Mouse (Mus musculus) liver, embryonic 12.5 days (tissue): ENCODE measurements around the gene Accsl. TPM values are rescaled to one million over a fixed set of nuclear protein-coding genes. Genes with fewer than 3 reads are reported as not detected.

Source experiments
- ATAC-seq: fragments of 200-750 bp; cut with Nextera tagmentation; 2 replicates; pipeline ENCODE4 v1.8.0; 2017; ENCODE audit warnings: moderate number of reproducible peaks, mild to moderate bottlenecking, moderate library complexity
- H3K27ac ChIP-seq: fragments of 300-500 bp; sonication (generic); 2 replicates; pipeline ENCODE4 v1.5.1; 2016; ENCODE audit warnings: mild to moderate bottlenecking
- H3K27me3 ChIP-seq: fragments of 300-500 bp; sonication (generic); replicated peaks from 2 replicates; pipeline ENCODE4 v1.6.1; 2016; ENCODE audit warnings: mild to moderate bottlenecking, moderate library complexity
- H3K36me3 ChIP-seq: fragments of 300-500 bp; sonication (generic); 2 replicates; pipeline ENCODE4 v1.6.1; 2016; ENCODE audit warnings: mild to moderate bottlenecking, moderate library complexity
- H3K4me1 ChIP-seq: fragments of 300-500 bp; sonication (generic); 2 replicates; pipeline ENCODE4 v1.6.1; 2016
- H3K4me2 ChIP-seq: fragments of 300-500 bp; sonication (generic); 2 replicates; pipeline ENCODE4 v1.6.1; 2016; ENCODE audit warnings: mild to moderate bottlenecking, moderate library complexity
- H3K4me3 ChIP-seq: fragments of 300-500 bp; sonication (generic); 2 replicates; pipeline ENCODE4 v1.5.1; 2016; ENCODE audit warnings: mild to moderate bottlenecking, moderate library complexity
- H3K9ac ChIP-seq: fragments of 300-500 bp; sonication (generic); 2 replicates; pipeline ENCODE4 v1.6.1; 2016; ENCODE audit warnings: mild to moderate bottlenecking, moderate library complexity
- H3K9me3 ChIP-seq: fragments of 300-500 bp; sonication (generic); replicated peaks from 2 replicates; pipeline ENCODE4 v1.6.1; 2016; ENCODE audit warnings: mild to moderate bottlenecking, moderate library complexity
- WGBS: fragments of 180-500 bp; shearing (Covaris S2); methylation state at CpG from one replicate; pipeline ENCODE4 v1.1.7; 2016; ENCODE audit not compliant: insufficient replicate concordance; 5-methylcytosine and 5-hydroxymethylcytosine counted together
- polyA plus RNA-seq: library from polyadenylated mRNA; unstranded; fragments of >200 nt; fragmentation: Nextera tagmentation; extraction: Ambion mirVana; gene quantifications from 2 replicates; pipeline ENCODE4 v1.2.1, GENCODE M21; 2016

The Accsl gene
- polyA plus RNA-seq, 1 experiment from 2014 or later = not detected

DNA sequence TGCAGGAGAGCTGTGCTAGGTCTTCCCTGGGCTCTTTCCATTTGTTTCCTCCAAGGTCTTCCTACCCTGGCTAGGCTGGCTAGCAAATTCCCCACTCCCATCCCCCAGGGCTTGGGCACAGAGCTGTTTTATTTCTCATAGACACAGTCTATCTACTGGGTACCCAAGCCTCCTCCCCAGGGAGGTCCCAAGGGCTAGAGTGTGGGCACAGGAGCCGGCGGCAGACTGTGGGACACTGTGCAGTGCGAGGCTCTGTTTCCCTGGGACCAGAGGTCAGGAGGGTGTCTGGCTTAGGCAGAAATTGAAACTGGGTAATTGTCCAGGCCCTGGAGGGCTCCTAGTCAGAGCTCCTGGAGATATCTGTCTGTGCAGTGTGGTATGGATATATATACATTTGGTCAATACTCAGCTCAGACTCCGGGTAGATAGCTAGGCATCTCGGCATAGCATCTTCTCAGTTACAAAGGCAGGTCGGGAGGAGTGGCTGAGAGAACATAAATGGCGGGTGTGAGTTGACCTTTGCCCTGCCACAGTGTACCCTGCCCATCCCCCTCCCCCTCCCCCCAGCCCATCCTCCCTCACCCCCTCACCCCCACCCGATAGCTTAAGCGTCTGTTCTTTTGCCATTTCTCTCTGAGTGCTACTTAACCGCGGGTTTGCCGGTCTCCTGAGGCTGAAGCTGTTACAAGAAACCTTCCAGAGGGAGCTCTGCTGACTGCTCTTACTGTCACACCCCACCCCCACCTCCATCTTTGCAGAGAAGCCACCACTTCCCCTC, 4.7 kb upstream of the Accsl start:
- Histone ChIP-seq H3K36me3 (no peaks in the 10 kb centered on the region), H3K4me3 (no peak overlapping the region), H3K9ac (no peak overlapping the region), H3K4me1 (peaks cover 15% of the 10 kb centered on the region; the same call in 1 of the 2 replicates), H3K27ac (no peak overlapping the region), H3K9me3 (no peaks in the 10 kb centered on the region), H3K4me2 (0 out of 2 replicates have a peak overlapping the region, but pooled peaks have one; percentile 10), H3K27me3 (peaks cover 5% of the 10 kb centered on the region; the same call in 1 of the 2 replicates)
- 11% methylated on average over 12 of the region's 12 CpGs for WGBS
- 0 out of 2 replicates have a peak, but pooled peaks have one; percentile 34 for ATAC-seq

DNA sequence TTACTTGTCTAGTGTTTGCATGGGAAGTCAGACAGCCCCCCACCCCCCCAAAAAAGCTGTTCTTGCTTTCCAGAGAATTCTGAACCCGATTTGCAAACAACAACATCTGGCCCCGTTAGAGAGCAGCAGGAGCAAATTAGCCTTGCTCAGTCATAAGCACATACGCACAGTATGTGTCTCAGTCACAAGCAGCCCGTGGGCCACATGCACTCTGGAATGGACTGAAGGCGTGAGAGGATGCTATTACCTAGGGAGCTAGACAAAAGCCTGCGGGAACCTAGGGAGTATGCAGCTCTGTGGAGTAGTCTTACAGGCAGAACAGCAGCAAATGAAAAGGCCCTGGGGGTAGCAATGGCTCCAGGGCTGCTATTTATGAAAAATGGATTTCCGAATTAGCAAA, 3.3 kb upstream of the Accsl start:
- Histone ChIP-seq H3K9me3 (no peaks in the 10 kb centered on the region), H3K4me1 (peaks cover 15% of the 10 kb centered on the region; the same call in 1 of the 2 replicates), H3K4me2 (no peak overlapping the region), H3K4me3 (no peak overlapping the region), H3K27ac (no peak overlapping the region), H3K9ac (no peak overlapping the region), H3K36me3 (no peaks in the 10 kb centered on the region), H3K27me3 (peaks cover 9% of the 10 kb centered on the region; the same call in 1 of the 2 replicates)
- ATAC-seq = no peak
- WGBS = 74% methylated on average over 7 of the region's 7 CpGs

DNA sequence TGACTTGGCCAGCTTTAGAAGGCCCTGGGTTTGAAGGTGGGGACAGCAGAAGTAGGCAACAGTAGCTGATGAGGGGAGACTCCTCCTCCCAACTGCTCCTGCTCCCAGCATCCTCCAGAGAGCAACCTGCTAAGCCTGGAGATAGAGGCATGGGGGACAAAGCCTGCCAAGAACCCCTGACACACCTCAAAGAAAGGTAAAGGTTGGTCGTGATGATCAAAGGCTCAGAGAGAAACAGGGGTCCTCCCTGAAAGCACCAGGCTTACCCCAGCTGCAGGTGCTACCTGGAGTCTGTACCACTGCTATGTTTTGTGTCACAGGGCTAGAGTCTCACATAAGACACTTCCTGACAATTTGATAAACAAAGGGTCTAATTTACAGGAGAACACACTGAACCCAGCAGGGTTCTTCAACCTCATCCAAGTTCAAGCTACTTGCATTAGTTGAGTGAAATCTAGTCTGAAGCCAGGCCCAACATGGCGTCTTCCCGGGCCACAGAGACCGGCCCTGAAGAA, 2.5 kb upstream of the Accsl start:
- no peak overlapping the region for H3K9ac ChIP-seq
- 67% methylated on average over 4 of the region's 4 CpGs for WGBS
- no peak overlapping the region for H3K4me2 ChIP-seq
- H3K9me3 ChIP-seq = no peaks in the 10 kb centered on the region
- H3K4me1 ChIP-seq = peaks cover 15% of the 10 kb centered on the region; the same call in 1 of the 2 replicates
- H3K27ac ChIP-seq = no peak overlapping the region
- no peak for ATAC-seq
- peaks cover 9% of the 10 kb centered on the region; the same call in 1 of the 2 replicates for H3K27me3 ChIP-seq
- H3K36me3 ChIP-seq = no peaks in the 10 kb centered on the region
- H3K4me3 ChIP-seq = no peak overlapping the region

DNA sequence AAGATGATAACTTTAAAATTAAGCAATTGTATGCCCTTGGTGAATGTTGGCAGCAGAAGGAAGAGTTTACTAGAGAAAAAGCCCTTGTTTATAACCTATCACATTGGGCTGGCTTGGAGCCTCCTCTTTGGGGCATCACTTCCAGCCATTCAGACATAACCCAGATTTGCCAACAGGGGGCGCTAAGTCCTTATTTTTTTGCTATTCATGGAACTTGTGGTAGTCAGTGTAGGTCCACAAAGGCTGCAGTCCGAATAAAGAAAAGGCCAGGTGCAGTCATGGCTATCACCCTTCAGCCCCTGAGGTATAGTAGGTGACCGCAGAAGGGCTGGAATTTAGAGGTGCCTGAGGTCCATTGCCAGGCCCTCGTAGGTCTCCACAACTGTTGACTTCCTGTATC, 1.9 kb upstream of the Accsl start:
- Histone ChIP-seq H3K4me1 (peaks cover 15% of the 10 kb centered on the region; the same call in 1 of the 2 replicates), H3K27ac (no peak overlapping the region), H3K4me2 (no peak overlapping the region), H3K9me3 (no peaks in the 10 kb centered on the region), H3K36me3 (no peaks in the 10 kb centered on the region), H3K4me3 (no peak overlapping the region), H3K27me3 (peaks cover 9% of the 10 kb centered on the region; the same call in 1 of the 2 replicates), H3K9ac (no peak overlapping the region)
- 45% methylated on average over 4 of the region's 4 CpGs for WGBS
- no peak for ATAC-seq

DNA sequence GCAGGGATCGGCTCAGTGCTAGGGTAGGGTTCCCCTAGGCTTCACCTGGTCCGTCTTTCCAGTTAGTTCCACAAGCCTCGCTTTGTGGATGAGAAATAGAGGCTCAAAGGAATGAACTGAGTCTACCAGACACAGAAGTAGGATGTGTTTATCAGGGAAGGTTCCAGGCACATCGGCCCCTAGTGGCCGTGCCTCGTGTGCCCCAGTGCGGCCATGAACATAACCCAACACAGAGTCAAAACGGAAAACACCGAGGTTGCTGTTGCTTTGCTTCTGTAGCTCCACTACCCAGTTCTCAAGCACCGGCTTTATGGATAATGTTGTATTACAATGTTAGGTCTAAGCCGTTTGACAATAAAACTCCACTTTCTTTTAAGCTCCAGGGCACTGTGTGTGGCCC, 391 bp downstream of the Accsl start:
- H3K36me3 ChIP-seq = no peaks in the 10 kb centered on the region
- ATAC-seq = no peak
- no peak overlapping the region for H3K4me3 ChIP-seq
- peaks cover 9% of the 10 kb centered on the region; the same call in 1 of the 2 replicates for H3K27me3 ChIP-seq
- H3K9ac ChIP-seq = no peak overlapping the region
- peaks cover 6% of the 10 kb centered on the region; the same call in 1 of the 2 replicates for H3K4me1 ChIP-seq
- no peaks in the 10 kb centered on the region for H3K9me3 ChIP-seq
- H3K27ac ChIP-seq = no peak overlapping the region
- H3K4me2 ChIP-seq = no peak overlapping the region
- WGBS = 71% methylated on average over 11 of the region's 11 CpGs

DNA sequence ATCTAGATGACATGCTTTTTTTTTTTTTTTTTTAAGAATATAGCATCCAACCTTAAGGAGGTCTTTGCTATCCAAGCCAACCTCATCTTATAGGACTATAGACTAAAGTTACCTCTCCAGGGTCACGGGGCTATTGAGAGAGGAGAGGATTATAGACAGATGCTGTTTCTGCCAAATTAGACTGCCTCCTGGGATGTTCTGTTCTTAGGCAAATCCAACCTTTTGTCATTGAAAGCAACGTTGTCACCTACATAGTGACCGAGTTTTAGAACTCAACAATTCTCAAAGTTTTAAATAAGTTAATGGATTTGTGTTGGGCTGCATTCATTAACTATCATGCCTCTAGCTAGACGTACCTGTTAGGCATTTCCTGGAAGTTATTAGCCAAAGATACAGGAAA, 5.7 kb downstream of the Accsl start:
- H3K4me1 ChIP-seq = no peaks in the 10 kb centered on the region
- H3K9me3 ChIP-seq = no peaks in the 10 kb centered on the region
- H3K4me3 ChIP-seq = no peak overlapping the region
- ATAC-seq = no peak
- no peak overlapping the region for H3K4me2 ChIP-seq
- no peaks in the 10 kb centered on the region for H3K27me3 ChIP-seq
- H3K9ac ChIP-seq = no peak overlapping the region
- 65% methylated on average over 4 of the region's 4 CpGs for WGBS
- no peaks in the 10 kb centered on the region for H3K36me3 ChIP-seq
- no peak overlapping the region for H3K27ac ChIP-seq

DNA sequence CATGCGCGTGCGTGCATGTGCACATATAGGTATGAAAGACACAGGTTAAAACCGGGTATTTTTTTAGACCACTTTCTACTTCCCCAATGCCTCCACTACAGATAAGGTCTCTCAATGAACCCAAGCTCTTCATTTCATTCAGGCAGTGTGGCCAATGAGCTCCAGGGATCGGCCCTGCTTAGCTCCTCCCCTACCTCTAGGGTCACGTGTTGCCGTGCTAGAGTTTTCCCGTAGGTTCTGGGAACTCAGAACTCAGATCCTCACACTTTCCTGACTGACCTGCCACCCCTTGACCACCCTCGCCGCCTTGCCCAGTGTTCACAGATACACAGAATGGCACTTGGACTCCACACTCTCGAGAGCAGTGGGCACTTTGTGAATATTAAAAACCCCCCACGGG, 10.1 kb downstream of the Accsl start:
- Histone ChIP-seq H3K4me2 (no peak overlapping the region), H3K27me3 (peaks cover 7% of the 10 kb centered on the region), H3K9ac (no peak overlapping the region), H3K27ac (no peak overlapping the region), H3K4me1 (no peaks in the 10 kb centered on the region), H3K4me3 (no peak overlapping the region), H3K9me3 (no peaks in the 10 kb centered on the region), H3K36me3 (no peaks in the 10 kb centered on the region)
- no peak for ATAC-seq
- WGBS = 62% methylated on average over 12 of the region's 12 CpGs

DNA sequence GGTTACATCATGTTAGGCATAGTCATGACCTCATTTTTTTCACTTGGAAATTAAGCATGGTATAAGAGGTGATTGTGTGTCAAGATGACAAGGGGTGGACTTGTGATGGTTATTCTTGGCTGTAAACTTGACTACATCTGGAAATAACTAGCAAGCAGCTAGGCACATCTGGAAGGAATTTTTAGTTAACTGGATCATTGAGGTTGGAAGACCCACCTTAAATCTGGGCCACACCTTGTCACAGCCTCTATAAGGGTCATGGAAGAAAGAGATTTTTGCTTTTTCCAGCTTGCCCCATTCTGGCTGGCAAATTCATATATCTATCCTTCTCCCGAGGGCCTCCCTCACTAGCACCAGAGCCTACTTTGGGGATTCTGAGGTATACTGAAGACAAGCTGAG, 17.7 kb downstream of the Accsl start:
- no peak overlapping the region for H3K4me3 ChIP-seq
- no peak overlapping the region for H3K9ac ChIP-seq
- no peak overlapping the region for H3K4me2 ChIP-seq
- H3K9me3 ChIP-seq = no peaks in the 10 kb centered on the region
- H3K27ac ChIP-seq = no peak overlapping the region
- peaks cover 18% of the 10 kb centered on the region for H3K4me1 ChIP-seq
- H3K36me3 ChIP-seq = no peaks in the 10 kb centered on the region
- peaks cover 4% of the 10 kb centered on the region for H3K27me3 ChIP-seq
- WGBS = 76% methylated on average over 1 of the region's 1 CpGs
- ATAC-seq = no peak

DNA sequence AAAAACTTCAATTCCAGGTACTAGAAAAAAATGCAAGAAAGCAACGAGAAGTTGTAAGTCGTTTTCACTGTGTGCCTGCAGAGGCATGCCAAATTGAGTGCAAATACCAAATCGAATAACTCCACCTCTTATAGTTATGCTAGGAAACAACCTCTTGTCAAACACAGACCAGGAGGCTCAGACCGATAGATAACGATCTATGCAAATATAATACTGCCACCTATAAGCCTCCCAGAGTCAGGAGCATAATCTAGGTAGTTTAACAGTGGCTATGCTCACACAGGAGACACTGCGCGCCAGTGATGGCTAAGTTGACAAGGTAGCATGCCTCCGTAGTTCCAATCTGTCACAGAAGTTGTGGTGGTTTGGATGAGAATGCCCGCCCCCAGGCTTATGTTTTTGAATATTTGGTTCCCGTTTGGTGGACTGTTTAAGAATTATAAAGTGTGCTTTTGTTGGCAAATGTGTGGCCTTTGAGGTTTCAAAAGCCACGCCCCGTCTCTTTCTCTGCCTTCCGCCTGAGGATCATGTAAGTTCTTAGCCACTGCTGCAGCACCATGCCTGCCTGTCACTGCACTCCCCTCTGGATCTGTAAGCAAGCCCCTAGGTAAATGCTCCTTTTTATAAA, 18.5 kb downstream of the Accsl start:
- peak overlapping the region; percentile 83 for H3K4me2 ChIP-seq
- no peaks in the 10 kb centered on the region for H3K9me3 ChIP-seq
- no peak overlapping the region for H3K27ac ChIP-seq
- whole genome bisulfite sequencing = 37% methylated on average over 13 of the region's 13 CpGs
- H3K4me1 ChIP-seq = peaks cover 18% of the 10 kb centered on the region
- peak overlapping the region; percentile 67 for H3K4me3 ChIP-seq
- H3K27me3 ChIP-seq = peaks cover 4% of the 10 kb centered on the region
- H3K9ac ChIP-seq = no peak overlapping the region
- H3K36me3 ChIP-seq = no peaks in the 10 kb centered on the region
- ATAC-seq = no peak

DNA sequence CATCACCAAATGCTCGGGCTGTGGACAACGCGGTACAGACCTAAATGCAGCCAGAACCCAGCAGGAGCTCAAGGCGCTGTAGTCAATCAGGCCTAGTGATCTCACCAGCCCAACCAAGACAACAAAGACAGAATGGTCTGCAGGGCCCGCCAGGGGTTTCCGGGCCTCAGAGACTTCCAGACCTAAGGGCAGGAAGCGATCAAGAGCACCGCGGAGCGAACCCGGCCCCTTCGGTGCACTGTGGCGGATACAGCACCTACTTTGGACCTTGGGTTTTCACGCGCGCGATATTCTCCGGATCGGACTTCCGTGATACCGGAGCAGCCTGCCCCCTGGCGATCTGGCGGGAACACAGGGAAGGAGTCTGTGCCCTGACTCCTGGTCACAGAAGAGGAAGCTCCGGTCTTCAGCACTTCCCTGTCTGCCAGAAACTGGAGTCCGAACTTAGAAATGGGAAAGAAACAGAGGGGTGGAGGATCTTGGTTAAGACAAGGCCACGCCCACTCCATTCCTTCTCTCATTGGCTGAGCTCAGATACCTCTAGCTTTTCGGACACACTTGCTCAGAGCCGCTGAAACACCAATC, 19.4 kb downstream of the Accsl start, which contains the start of gene Accs:
TSS of gene Accs (minus strand) at position 439 of the 585 bp plus-strand sequence.
- peak within 1 kb of the TSS; percentile 49; the same call in 1 of the 2 replicates for H3K27ac ChIP-seq

DNA sequence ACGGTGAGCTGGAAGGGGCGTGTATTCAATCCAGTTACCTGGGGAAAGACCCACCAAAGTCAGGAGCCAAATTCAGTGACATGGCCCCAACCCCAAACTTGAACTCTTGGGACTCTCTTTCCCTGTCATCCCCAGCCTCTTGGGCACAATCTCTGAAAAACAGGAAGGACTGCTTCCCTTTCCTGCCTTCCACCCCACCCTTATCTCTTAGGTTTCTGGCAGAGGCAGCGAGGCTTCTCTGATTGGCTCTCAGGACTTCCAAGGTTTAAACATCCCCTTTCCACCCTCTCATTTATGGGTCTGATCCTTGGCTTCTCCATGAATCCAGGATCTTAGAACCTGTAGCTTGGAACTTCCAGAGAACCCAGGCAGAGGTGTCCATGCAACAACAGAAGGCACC, 27.6 kb downstream of the Accsl start:
- Histone ChIP-seq H3K9me3 (no peaks in the 10 kb centered on the region), H3K9ac (no peak overlapping the region), H3K27me3 (no peaks in the 10 kb centered on the region), H3K4me1 (no peaks in the 10 kb centered on the region), H3K4me2 (no peak overlapping the region), H3K27ac (no peak overlapping the region), H3K4me3 (no peak overlapping the region), H3K36me3 (peaks cover 16% of the 10 kb centered on the region; the same call in 1 of the 2 replicates)
- no peak for ATAC-seq
- 72% methylated on average over 3 of the region's 3 CpGs for WGBS

More for the DNA sequence above, 19.4 kb downstream of the Accsl start, which contains the start of gene Accs:
- peak; percentile 79 for ATAC-seq
- Histone ChIP-seq H3K9ac (peak within 1 kb of the TSS; percentile 69), H3K4me1 (peaks cover 18% of the 10 kb centered on the region), H3K9me3 (no peaks in the 10 kb centered on the region), H3K36me3 (no peaks in the 10 kb centered on the region; the same call in 1 of the 2 replicates), H3K27me3 (peaks cover 4% of the 10 kb centered on the region), H3K4me2 (peak within 1 kb of the TSS; percentile 83), H3K4me3 (peak within 1 kb of the TSS; percentile 67)
- WGBS = under 1% methylated on average over 28 of the region's 28 CpGs
